Mouse (Mus musculus) fibroblast of lung, adult 2 months (primary cell): ENCODE data around the gene Dgki.

Experiments
- DNase-seq: peaks from one replicate; pipeline ENCODE4 v3.0.0-alpha.2; 2011; ENCODE audit warnings: low read depth

Gene Dgki

DNA sequence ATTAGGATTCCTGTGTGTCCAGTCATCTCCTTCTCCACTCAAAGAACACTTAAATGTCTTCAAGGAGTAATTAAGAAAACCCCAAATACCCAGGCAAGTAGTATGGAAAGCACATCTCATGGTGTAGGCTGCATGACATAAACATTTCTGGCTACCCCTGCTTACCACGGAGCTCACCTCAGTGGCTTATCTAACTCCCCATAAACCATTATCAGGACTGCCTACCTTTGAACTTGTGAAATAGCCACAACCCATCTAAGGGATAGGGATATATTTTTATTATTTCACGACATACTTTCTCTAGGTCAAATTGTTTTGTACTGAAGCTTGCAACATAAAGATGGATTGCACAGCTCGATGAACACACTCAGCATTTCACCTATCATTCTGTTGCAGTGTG is 394.0 kb downstream of the Dgki start:
- no peak for DNase-seq

DNA sequence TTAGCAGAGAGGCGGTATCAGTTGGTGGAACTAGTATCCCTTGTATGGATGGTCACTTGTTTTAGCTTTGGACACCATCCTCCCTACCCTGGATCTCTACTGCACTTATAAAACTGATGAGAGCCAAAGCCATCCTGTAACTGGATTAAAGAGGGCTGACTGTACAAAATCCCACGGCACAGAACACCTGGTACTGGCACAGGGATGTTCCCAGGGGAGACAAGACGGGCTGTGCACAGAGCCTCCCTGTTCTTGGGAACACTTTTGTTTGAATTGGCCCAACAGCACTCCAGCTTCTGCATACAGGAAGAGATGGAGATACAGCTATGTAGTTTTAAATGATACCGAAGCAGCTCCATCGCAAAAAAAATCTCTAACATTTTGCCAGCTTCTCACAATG is 395.1 kb downstream of the Dgki start:
- no peak for DNase-seq

DNA sequence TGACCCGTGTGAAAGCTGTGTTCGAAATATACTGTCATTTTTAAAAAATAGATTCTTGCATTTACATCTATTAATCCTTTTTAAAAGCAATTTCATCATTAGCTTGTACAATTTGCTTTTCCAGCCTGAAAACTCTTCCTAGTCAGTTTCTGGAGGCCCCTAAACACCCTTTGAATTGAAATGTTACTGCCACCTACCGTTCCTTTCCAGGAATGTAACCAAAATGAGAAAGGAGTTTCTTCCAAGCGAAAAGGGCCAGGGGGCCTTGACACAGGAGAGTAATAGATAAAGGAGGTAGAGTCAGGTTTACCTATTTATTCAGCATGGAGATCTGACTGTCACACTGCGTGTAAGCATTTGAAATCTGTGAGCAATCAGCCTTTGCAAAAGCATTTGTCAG is 396.2 kb downstream of the Dgki start:
- no peak for DNase-seq

DNA sequence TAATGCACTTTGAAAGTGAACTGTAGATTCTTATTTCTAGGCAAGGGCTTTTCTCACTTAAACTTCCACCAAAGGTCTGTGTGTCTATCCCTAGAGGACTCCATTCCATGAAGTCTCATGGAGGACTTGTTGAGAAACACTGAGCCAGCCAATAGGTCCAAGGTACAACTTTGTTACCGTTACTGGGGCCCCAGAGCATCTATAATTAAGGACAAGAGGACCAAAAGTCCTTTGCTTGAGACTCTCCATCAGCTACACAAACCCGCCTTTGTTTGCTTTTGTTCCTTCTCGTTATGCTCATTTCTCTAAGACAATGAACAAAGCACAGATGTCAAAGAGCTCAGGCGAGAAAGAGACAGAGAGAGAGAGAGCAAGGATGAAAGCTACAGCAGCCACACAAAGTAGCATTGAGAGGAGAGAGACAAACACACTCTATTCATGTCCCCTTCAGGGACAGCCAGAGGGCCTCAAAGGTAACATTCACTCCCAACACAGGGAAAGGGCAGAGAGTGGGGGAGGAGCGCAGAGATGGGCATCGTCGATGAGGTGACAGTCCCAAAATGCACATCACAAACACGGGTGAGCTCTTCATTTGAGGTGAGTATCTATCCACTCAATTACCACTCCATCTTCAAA is 396.7 kb downstream of the Dgki start:
- no peak for DNase-seq

DNA sequence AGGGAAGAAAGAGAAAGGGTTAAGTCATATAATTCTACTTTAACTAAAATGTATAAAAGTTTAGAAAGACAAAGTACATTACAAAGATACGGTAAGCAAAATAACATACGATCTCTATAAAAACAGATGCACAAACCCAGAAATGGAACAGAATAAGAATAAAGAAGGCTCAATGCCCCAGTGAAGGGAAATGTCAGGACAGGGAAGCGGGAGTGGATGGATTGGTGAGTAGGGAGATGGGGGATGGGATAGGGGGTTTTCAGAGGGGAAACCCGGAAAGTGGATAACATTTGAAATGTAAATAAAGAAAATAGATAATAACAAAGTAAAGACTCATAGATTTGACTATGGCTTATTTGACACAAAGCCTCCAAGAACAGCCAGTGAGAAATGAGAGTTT is 400.1 kb downstream of the Dgki start:
- no peak for DNase-seq

- DNase-seq: no peak
Observed at GRCm38 (mm10) chr6:36898412-36898811, 401.6 kb downstream of the Dgki start.

DNA sequence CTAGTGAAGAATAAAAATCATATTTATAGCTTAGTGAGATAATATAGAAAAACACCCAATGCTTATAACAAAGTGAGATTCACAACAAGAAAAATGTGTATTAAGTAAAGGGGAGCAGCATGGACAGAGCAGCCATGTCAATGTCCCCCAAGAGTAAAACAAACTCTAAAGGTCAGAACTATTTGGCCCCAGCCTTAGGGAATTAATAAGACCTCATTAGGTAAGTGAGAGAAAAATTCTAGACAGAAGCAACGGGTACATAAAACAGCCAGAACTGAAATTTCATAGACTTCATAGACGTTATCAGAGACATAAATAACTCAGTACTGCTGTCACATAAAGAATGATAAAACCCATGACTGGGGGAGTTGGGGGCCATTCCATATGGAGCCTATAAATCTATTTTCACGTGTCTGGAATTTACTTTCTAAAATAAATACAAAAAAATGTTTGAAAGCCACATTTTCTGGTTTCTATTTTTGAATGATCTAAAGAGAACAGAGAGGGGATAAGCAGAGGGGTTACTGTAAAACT is 402.3 kb downstream of the Dgki start:
- no peak for DNase-seq

- DNase-seq: no peak
Observed at GRCm38 (mm10) chr6:36896656-36897055, 403.3 kb downstream of the Dgki start.

DNA sequence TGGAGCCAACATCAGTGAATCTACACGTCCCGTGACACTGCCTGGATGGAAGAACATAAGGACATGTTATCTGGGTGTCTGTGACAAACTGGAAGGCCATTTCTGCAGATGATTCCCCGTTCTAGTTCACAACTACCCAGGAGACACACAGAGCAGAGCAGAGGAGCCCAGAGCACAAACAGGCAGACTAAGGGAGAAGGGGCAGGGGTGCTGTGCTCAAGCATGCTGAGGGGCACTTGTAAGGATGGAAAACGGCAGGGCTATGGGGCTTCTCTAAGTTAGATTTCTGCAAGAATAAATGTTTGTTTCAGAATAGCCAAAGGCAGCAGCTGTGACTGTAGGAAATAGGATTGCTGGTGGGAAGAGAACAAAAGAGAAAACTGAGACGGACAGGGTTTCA is 408.2 kb downstream of the Dgki start:
- DNase-seq: no peak

- no peak for DNase-seq
Observed at GRCm38 (mm10) chr6:36890776-36891175, 409.2 kb downstream of the Dgki start.

DNA sequence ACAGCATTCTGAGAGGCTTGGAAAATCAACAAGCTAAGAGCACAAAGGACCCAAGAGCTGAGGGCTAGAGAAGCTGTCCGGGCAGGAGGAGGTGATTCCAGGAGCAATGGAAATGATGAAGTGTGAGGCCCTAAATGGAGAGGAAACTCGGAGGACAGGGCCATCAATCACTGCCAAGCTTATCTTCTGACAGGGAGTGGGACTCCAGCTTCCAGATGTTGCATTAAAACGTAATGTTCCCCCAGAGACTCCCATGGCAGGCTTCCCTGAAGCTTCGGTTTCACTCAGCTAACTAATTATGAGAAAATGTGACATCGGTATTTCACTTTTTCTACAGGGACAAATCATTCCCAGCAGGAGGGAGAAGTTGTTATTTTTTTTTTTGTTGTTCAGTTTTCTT is 409.7 kb downstream of the Dgki start:
- peak; percentile 45 for DNase-seq

GRCm38 (mm10) chr6:36881309-36881708 is 418.7 kb downstream of the Dgki start:
- no peak for DNase-seq

DNA sequence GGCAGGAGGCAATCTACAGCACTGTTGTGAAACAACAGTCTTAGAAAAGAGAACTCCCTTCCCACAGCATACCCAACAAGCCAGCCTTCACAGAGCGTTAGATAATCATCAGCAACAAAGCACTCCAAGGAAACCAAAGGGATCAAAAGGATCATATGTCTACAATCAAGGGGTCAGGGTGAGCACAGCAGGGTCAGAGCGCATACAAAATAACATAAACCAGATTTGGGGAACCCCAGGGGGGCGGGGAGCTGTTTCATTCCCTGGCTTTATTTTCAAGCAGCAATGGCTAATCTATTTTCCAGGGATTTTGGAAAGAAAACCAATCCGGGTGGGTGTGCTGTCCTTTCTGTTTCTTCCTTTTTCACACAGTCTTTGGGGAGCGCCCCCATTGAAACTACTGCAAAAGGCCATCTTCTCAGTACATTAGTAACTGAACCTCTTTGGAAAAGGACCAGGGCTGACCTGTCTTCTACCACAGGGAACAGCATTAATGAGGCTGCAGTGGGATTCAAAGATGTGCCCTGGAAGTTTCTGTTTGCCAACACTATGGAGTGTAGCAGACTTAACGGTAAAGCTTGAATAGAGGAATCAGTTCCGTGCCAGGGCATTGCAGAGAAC is 419.2 kb downstream of the Dgki start:
- DNase-seq: no peak

GRCm38 (mm10) chr6:36877399-36877798 is 422.6 kb downstream of the Dgki start:
- no peak for DNase-seq

- DNase-seq: no peak
Observed at GRCm38 (mm10) chr6:36876426-36876825, 423.6 kb downstream of the Dgki start.

DNA sequence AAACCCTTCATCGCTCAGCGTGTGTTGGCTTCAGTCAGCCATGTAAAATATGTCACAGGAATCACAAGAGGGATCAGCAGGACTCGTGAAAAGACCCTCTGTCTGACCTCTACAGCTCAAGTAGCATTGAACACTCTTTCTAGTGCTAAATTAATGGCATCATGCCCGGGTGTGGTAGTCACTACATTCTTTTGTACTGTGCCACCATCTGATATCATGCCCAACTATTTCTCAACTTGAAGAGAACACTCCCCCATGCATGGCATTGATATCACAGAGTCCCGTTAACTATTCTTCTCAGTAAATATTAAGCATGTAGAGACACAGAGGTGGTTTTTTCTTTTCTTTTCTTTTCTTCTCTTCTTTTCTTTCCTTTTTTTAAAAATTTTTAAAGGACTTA is 424.1 kb downstream of the Dgki start:
- DNase-seq: peak; percentile 44

DNA sequence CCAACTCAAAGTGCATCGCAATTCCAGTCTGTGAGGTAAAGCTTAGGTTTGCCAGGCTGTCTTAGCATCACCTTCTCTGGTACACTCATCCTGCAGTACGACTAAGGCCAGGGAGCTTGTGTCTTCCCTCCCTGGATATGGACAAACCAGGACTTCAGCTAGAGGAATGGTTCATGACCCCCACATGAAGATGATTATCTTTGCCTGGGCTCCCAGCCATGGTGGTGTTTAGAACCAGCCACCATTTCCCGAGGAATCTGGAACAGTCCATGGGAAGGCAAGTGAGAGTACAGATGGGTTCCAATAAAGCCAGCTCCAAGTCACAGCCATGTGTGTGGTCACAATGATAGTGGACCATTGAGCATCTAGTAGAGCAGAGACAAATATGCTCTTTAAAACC is 427.1 kb downstream of the Dgki start:
- no peak for DNase-seq

DNA sequence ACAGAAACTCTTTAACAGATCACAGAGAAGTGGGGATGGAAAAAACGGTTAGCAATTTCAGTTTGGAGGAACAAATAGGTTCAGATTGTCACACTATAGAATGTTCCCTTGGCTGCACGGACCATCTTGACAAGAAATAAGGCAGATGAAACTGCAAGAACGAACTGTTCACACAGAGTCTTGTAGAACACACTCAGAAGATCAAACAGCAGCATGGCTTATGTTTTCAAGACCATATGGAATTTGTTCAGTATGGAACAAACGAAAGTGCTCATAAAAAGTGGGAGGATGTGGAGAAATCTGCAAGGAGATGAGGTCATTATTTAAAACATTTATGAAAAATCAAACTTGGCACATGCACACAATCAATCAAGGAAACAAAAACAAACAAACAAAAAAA is 431.8 kb downstream of the Dgki start:
- no peak for DNase-seq

GRCm38 (mm10) chr6:36858258-36859041 is 441.5 kb downstream of the Dgki start:
- DNase-seq: no peak

DNA sequence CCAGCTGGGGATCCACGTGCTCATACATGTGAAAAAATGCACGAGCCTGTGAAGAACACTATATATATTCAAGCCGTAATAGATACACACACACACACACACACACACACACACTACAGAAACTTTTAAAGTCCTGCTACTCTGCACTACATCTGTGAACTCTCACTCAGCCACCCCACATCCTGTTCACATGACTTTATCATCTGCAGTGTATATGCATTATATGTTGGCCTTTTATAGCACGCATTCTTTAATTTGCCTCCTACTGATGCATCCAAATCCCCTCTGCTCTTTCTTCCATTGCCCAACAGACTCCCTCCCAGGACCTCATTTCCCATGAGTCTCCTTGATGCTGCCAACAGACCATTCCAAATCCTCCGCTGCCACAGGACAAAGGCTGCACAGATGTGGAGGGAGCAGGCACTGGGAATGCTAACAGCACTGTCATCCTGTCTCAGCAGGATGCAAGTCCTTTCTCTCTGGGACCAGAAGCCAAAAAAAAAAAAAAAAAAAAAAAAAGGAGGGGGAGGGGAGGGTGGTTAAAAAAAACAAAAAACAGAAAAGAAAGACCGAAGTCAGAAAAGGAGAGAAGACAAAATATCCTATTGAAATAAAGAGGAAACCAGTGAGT is 442.2 kb downstream of the Dgki start:
- no peak for DNase-seq

DNA sequence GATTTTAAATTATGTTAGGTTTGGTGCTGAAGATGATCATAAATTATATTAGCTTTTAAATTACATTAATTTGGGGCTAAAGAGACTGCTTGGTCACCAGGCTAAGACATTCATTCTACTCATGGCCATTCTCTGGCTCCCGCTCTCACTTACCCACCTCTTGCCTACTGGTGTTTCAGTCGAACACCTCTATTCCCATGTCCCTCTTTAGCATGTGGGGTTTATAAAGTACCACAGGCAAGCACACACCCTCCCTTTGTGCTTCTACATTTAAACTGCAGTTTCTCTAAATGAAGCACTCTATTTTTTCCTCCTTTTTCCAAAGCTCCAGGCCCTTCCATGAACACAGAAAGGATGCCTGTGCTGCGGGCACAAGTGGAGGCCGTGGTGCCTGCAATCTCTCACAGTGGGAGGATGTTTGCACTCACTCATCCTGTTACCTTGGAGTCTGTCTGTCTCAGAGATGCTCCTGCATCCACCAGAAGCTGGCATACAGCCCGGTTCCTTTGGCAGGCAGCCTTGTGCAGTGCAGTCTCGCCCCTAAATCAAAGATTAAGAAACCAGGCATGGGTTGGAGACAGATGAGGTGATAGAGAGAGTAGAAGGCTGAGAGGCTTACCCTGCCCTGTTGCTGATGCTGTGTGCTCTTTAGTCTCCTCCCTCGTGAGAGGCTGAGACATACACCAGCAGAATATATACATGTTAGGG is 449.4 kb downstream of the Dgki start:
- no peak for DNase-seq

GRCm38 (mm10) chr6:36845288-36845687 is 454.7 kb downstream of the Dgki start:
- peak; percentile 70 for DNase-seq
